Mouse (Mus musculus): ENCODE results near the gene Clic1. TPM values are rescaled to one million over a fixed set of nuclear protein-coding genes. Genes with fewer than 3 reads are reported as not detected.

Gene Clic1
- polyA plus RNA-seq, 1 experiment from 2014 or later: 45.6 TPM

DNA sequence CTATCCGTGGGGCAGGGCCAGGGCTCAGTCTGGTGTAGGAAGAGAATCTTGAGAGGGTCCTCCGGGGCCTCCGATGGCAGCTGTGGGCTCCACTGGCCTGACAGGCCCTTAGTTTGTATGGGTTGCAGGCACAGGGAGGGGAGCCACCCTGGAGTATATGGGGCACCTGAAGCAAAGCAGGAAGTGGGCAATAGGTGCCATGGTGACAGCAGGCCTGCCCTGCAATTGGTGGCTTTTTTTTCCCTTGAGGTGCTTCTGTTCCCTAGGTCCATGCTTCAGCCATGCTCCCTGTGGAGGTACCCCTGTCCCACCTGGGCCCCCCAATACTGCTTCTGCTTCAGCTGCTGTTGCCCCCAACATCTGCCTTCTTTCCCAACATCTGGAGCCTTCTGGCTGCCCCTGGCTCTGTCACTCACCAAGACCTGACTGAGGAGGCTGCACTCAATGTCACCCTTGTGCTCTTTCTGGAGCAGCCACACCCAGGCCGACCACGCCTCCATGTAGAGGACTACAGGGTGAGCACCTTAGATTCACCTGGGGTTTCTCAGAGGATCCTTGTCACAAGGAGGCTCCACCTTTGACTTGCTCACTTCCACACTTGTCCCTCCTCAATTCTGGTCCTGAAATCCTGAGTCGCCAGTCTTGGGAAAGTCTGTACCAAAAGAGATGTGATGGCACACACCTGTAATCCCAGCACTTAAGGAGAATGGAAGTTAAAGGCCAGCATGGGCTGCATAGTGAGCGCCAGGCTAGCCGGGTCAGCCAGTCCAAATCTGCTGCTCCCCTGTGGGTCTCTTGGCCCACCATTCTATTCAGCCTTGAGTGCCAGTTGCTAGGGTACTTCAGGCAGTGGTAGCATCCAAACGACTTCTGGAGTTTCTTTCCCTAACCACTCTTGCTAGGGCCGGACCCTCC lies 32.7 kb upstream of the Clic1 start:
- 81% methylated on average over 10 of the region's 10 CpGs for WGBS
- no peaks in the 10 kb centered on the region for H3K27me3 ChIP-seq (ENCODE audit: control insufficient read depth, insufficient read depth, low read length)
- no peak overlapping the region for H3K9ac ChIP-seq (ENCODE audit: low read depth, low read length)
- H3K36me3 ChIP-seq (ENCODE audit: control insufficient read depth, insufficient read depth, low read length): peaks cover 22% of the 10 kb centered on the region; the same call in 1 of the 2 replicates
- no peak for DNase-seq (ENCODE audit: low spot score)
- no peak overlapping the region for H3K4me3 ChIP-seq (ENCODE audit: low read depth, low read length)
- H3K4me2 ChIP-seq (replicated peaks; ENCODE audit: low read depth, low read length): no peak overlapping the region
- no peaks in the 10 kb centered on the region for H3K9me3 ChIP-seq (ENCODE audit: control insufficient read depth, low read length)
- H3K27ac ChIP-seq (ENCODE audit: low read depth, low read length): no peak overlapping the region
- ATAC-seq (ENCODE audit: low FRiP score): no peak
- H3K4me1 ChIP-seq (replicated peaks; ENCODE audit: control insufficient read depth, insufficient read depth, low read length): peaks cover 4% of the 10 kb centered on the region; the same call in 1 of the 2 replicates

- no peak for ATAC-seq (ENCODE audit: low FRiP score)
- Histone ChIP-seq H3K27ac (ENCODE audit: low read depth, low read length) (no peak overlapping the region), H3K4me3 (ENCODE audit: low read depth, low read length) (no peak overlapping the region)
Measured at GRCm38 (mm10) chr17:35017706-35018030, 32.1 kb upstream of the Clic1 start.

DNA sequence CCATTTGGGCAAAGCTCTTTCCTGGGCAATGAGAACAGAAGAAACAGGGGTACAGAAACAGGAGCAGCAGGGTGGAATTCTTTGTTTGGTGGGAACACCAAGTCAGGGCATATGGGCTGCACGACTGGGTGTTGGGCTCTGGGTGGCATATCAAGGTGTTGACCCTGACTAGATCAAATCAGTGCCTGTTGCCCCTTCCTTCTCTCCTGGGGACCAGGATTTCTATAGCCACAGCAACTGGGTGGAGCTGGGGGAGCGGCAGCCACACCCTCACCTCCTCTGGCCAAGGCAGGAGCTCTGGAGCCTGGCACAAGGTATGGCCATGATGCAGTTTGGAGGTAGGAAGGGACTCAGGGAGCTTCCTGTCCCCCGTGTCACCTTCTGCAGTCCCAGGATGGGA lies 31.6 kb upstream of the Clic1 start:
- Histone ChIP-seq H3K27me3 (ENCODE audit: control insufficient read depth, insufficient read depth, low read length) (no peaks in the 10 kb centered on the region), H3K9me3 (ENCODE audit: control insufficient read depth, low read length) (no peaks in the 10 kb centered on the region), H3K4me1 (replicated peaks; ENCODE audit: control insufficient read depth, insufficient read depth, low read length) (peaks cover 4% of the 10 kb centered on the region; the same call in 1 of the 2 replicates), H3K36me3 (ENCODE audit: control insufficient read depth, insufficient read depth, low read length) (peaks cover 16% of the 10 kb centered on the region; the same call in 1 of the 2 replicates), H3K4me3 (ENCODE audit: low read depth, low read length) (no peak overlapping the region), H3K9ac (ENCODE audit: low read depth, low read length) (no peak overlapping the region), H3K4me2 (replicated peaks; ENCODE audit: low read depth, low read length) (no peak overlapping the region), H3K27ac (ENCODE audit: low read depth, low read length) (no peak overlapping the region)
- DNase-seq (ENCODE audit: low spot score) (no peak), ATAC-seq (ENCODE audit: low FRiP score) (no peak)
- WGBS: 87% methylated on average over 3 of the region's 3 CpGs

More at GRCm38 (mm10) chr17:35017706-35018030, 32.1 kb upstream of the Clic1 start:
- Histone ChIP-seq H3K9ac (ENCODE audit: low read depth, low read length) (no peak overlapping the region), H3K4me1 (replicated peaks; ENCODE audit: control insufficient read depth, insufficient read depth, low read length) (peaks cover 4% of the 10 kb centered on the region; the same call in 1 of the 2 replicates), H3K4me2 (replicated peaks; ENCODE audit: low read depth, low read length) (no peak overlapping the region), H3K27me3 (ENCODE audit: control insufficient read depth, insufficient read depth, low read length) (no peaks in the 10 kb centered on the region), H3K36me3 (ENCODE audit: control insufficient read depth, insufficient read depth, low read length) (peaks cover 16% of the 10 kb centered on the region; the same call in 1 of the 2 replicates), H3K9me3 (ENCODE audit: control insufficient read depth, low read length) (no peaks in the 10 kb centered on the region)
- DNase-seq (ENCODE audit: low spot score): no peak
- 76% methylated on average over 14 of the region's 14 CpGs for WGBS

GRCm38 (mm10) chr17:35019894-35020293 lies 29.9 kb upstream of the Clic1 start:
- Histone ChIP-seq H3K36me3 (ENCODE audit: control insufficient read depth, insufficient read depth, low read length) (peaks cover 8% of the 10 kb centered on the region; the same call in 1 of the 2 replicates), H3K9ac (ENCODE audit: low read depth, low read length) (no peak overlapping the region), H3K4me3 (ENCODE audit: low read depth, low read length) (no peak overlapping the region), H3K9me3 (ENCODE audit: control insufficient read depth, low read length) (no peaks in the 10 kb centered on the region), H3K4me2 (replicated peaks; ENCODE audit: low read depth, low read length) (no peak overlapping the region), H3K27me3 (ENCODE audit: control insufficient read depth, insufficient read depth, low read length) (no peaks in the 10 kb centered on the region), H3K4me1 (replicated peaks; ENCODE audit: control insufficient read depth, insufficient read depth, low read length) (peaks cover 4% of the 10 kb centered on the region; the same call in 1 of the 2 replicates), H3K27ac (ENCODE audit: low read depth, low read length) (no peak overlapping the region)
- DNase-seq (ENCODE audit: low spot score) (no peak), ATAC-seq (ENCODE audit: low FRiP score) (no peak)
- WGBS: 77% methylated on average over 11 of the region's 11 CpGs

DNA sequence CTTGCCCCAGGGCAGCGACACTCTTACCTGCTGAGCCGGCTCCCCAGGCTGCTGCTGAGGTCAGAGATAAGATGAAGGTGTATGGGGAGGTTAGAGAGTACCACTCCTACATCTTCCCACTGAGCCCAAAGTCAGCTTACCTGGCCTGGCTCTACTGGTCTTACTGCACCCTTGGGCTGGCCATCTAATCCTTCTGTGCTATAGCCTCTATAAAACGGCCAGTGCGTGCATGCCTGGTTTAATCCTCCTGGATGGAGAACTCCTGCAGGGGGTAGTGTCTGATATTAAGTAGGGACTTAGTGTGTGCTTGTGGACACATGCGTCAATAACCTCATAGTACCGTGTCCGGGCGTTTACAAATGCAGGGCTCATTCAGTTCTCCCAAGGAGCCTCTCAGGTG lies 29.2 kb upstream of the Clic1 start:
- Histone ChIP-seq H3K27ac (ENCODE audit: low read depth, low read length) (no peak overlapping the region), H3K4me3 (ENCODE audit: low read depth, low read length) (no peak overlapping the region), H3K27me3 (ENCODE audit: control insufficient read depth, insufficient read depth, low read length) (no peaks in the 10 kb centered on the region), H3K9ac (ENCODE audit: low read depth, low read length) (no peak overlapping the region), H3K9me3 (ENCODE audit: control insufficient read depth, low read length) (no peaks in the 10 kb centered on the region), H3K4me1 (replicated peaks; ENCODE audit: control insufficient read depth, insufficient read depth, low read length) (peaks cover 4% of the 10 kb centered on the region; the same call in 1 of the 2 replicates), H3K4me2 (replicated peaks; ENCODE audit: low read depth, low read length) (no peak overlapping the region), H3K36me3 (ENCODE audit: control insufficient read depth, insufficient read depth, low read length) (0 out of 2 replicates have a peak, but pooled peaks cover 5% of the 10 kb centered on the region)
- ATAC-seq (ENCODE audit: low FRiP score) (no peak), DNase-seq (ENCODE audit: low spot score) (no peak)
- WGBS: 89% methylated on average over 8 of the region's 8 CpGs

- H3K36me3 ChIP-seq (ENCODE audit: control insufficient read depth, insufficient read depth, low read length): 0 out of 2 replicates have a peak, but pooled peaks cover under 1% of the 10 kb centered on the region
- DNase-seq (ENCODE audit: low spot score): peak; percentile 96
- peaks cover 4% of the 10 kb centered on the region for H3K4me1 ChIP-seq (replicated peaks; ENCODE audit: control insufficient read depth, insufficient read depth, low read length)
- H3K9me3 ChIP-seq (ENCODE audit: control insufficient read depth, low read length): no peaks in the 10 kb centered on the region
- 5% methylated on average over 17 of the region's 17 CpGs for WGBS
- no peak overlapping the region for H3K4me3 ChIP-seq (ENCODE audit: low read depth, low read length)
- H3K4me2 ChIP-seq (replicated peaks; ENCODE audit: low read depth, low read length): 0 out of 2 replicates have a peak overlapping the region, but pooled peaks have one; percentile 24
- H3K9ac ChIP-seq (ENCODE audit: low read depth, low read length): peak overlapping the region; percentile 40; the same call in 1 of the 2 replicates
- ATAC-seq (ENCODE audit: low FRiP score): peak; percentile 83
- H3K27ac ChIP-seq (ENCODE audit: low read depth, low read length): no peak overlapping the region
- no peaks in the 10 kb centered on the region for H3K27me3 ChIP-seq (ENCODE audit: control insufficient read depth, insufficient read depth, low read length)
Measured at GRCm38 (mm10) chr17:35021163-35021808, 28.5 kb upstream of the Clic1 start.

- Histone ChIP-seq H3K9ac (ENCODE audit: low read depth, low read length) (peak overlapping the region; percentile 40; the same call in 1 of the 2 replicates), H3K36me3 (ENCODE audit: control insufficient read depth, insufficient read depth, low read length) (no peaks in the 10 kb centered on the region), H3K4me3 (ENCODE audit: low read depth, low read length) (no peak overlapping the region), H3K27me3 (ENCODE audit: control insufficient read depth, insufficient read depth, low read length) (no peaks in the 10 kb centered on the region), H3K4me1 (replicated peaks; ENCODE audit: control insufficient read depth, insufficient read depth, low read length) (peaks cover 4% of the 10 kb centered on the region), H3K27ac (ENCODE audit: low read depth, low read length) (no peak overlapping the region), H3K4me2 (replicated peaks; ENCODE audit: low read depth, low read length) (no peak overlapping the region), H3K9me3 (ENCODE audit: control insufficient read depth, low read length) (no peaks in the 10 kb centered on the region)
- ATAC-seq (ENCODE audit: low FRiP score) (no peak), DNase-seq (ENCODE audit: low spot score) (peak; percentile 21)
- 66% methylated on average over 6 of the region's 6 CpGs for WGBS
Measured at GRCm38 (mm10) chr17:35021842-35022477, 27.8 kb upstream of the Clic1 start.

DNA sequence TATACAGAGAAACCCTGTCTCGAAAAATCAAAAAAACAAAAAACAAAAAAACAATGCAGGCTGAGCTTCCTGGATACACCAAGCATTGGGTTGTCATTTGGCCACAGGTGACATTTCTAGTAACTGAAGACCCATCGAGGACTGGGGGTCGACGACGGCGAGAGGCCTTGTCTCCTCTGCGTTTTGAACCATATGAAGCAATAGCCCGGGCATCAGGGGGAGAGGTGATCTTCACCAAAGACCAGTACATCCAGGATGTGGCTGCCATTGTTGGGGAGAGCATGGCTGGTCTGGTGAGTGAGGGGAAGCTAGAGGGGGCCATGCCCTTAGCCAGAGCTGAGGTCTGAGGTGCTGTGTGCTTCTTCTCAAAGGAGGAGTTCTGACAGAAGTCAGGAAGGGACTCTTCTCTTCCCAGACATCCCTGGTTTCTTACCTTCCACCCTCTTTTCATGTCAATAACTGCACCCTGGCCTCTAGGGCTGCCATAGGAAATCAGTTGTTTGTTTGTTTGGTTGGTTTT lies 27.2 kb upstream of the Clic1 start:
- H3K9ac ChIP-seq (ENCODE audit: low read depth, low read length): no peak overlapping the region
- H3K4me3 ChIP-seq (ENCODE audit: low read depth, low read length): no peak overlapping the region
- DNase-seq (ENCODE audit: low spot score) (no peak), ATAC-seq (ENCODE audit: low FRiP score) (no peak)
- peaks cover 6% of the 10 kb centered on the region for H3K4me1 ChIP-seq (replicated peaks; ENCODE audit: control insufficient read depth, insufficient read depth, low read length)
- no peak overlapping the region for H3K4me2 ChIP-seq (replicated peaks; ENCODE audit: low read depth, low read length)
- H3K36me3 ChIP-seq (ENCODE audit: control insufficient read depth, insufficient read depth, low read length): no peaks in the 10 kb centered on the region
- no peak overlapping the region for H3K27ac ChIP-seq (ENCODE audit: low read depth, low read length)
- 93% methylated on average over 8 of the region's 8 CpGs for WGBS
- H3K27me3 ChIP-seq (ENCODE audit: control insufficient read depth, insufficient read depth, low read length): no peaks in the 10 kb centered on the region
- no peaks in the 10 kb centered on the region for H3K9me3 ChIP-seq (ENCODE audit: control insufficient read depth, low read length)
